Comparison of ENCODE assay signal across 9 mouse cellular contexts in genomic region chr14:56402311-56403071, GRCm38 (mm10). TPM values are rescaled to one million over a fixed set of nuclear protein-coding genes. Genes with fewer than 3 reads are reported as not detected.
DNase-seq lines count a peak whose midpoint lies in the region; ATAC-seq lines count a peak whose summit lies in the region.
"Had no signal": no experiment of that assay in that cellular context is flagged by ENCODE, and none has a peak within 500 bp of the region (broad histone marks: within the 10 kb centered on the region; RNA-seq: fewer than 3 reads in every experiment).

Gene Rnf17 (plus strand): TSS chr14:56402581.

- WGBS in forebrain, embryonic 16.5 days, result 74% methylated on average over 34 of the region's 34 CpGs
- 69% methylated on average over 34 of the region's 34 CpGs for WGBS in forebrain, embryonic 13.5 days

- H3K36me3 ChIP-seq in forebrain, embryonic 16.5 days (ENCODE audit: control insufficient read depth, insufficient read depth), result no peaks in the 10 kb centered on the region
- H3K36me3 ChIP-seq in forebrain, embryonic 13.5 days (ENCODE audit: poor library complexity, severe bottlenecking), result no peaks in the 10 kb centered on the region

- H3K27ac ChIP-seq in forebrain, embryonic 16.5 days (ENCODE audit: low read length), result no peak within 1 kb of the TSS
- H3K27ac ChIP-seq in forebrain, embryonic 13.5 days, result no peak within 1 kb of the TSS

- no peak within 1 kb of the TSS for H3K4me2 ChIP-seq in forebrain, embryonic 16.5 days (ENCODE audit: low read length)
- H3K4me2 ChIP-seq in forebrain, embryonic 13.5 days, result no peak within 1 kb of the TSS

- no peak for ATAC-seq in forebrain, embryonic 16.5 days
- ATAC-seq in forebrain, embryonic 13.5 days, result no peak
- peak; percentile 65 for ATAC-seq in megakaryocyte progenitor cell, adult 5-6 weeks (replicated peaks; ENCODE audit: poor library complexity)
- no peak for ATAC-seq in cerebellum, adult (ENCODE audit: insufficient number of reproducible peaks, low FRiP score, low TSS enrichment)

- H3K27me3 ChIP-seq in forebrain, embryonic 16.5 days (replicated peaks; ENCODE audit: control insufficient read depth, insufficient read depth, low read length), result no peaks in the 10 kb centered on the region
- H3K27me3 ChIP-seq in forebrain, embryonic 13.5 days, result no peaks in the 10 kb centered on the region

- no peaks in the 10 kb centered on the region for H3K9me3 ChIP-seq in forebrain, embryonic 16.5 days (ENCODE audit: control insufficient read depth, low read length)
- H3K9me3 ChIP-seq in forebrain, embryonic 13.5 days (replicated peaks), result no peaks in the 10 kb centered on the region

- 0 out of 2 replicates have a peak within 1 kb of the TSS, but pooled peaks have one; percentile 8 for H3K4me3 ChIP-seq in forebrain, embryonic 16.5 days (replicated peaks; ENCODE audit: low read length)
- H3K4me3 ChIP-seq in forebrain, embryonic 13.5 days, result no peak within 1 kb of the TSS
- H3K4me3 ChIP-seq: myocyte had no signal

- DNase-seq in ES-CJ7 (ENCODE audit: low read depth, low spot score) (peak; percentile 93), MN1 (ENCODE audit: low spot score) (no peak)
- peak; percentile 7 for DNase-seq in heart, postnatal 4 days
- DNase-seq in urinary bladder, postnatal 4 days (ENCODE audit: low spot score in 2 of 2), result no peak

- H3K4me1 ChIP-seq in forebrain, embryonic 16.5 days (replicated peaks; ENCODE audit: control insufficient read depth, insufficient read depth, low read length), result no peaks in the 10 kb centered on the region
- no peaks in the 10 kb centered on the region for H3K4me1 ChIP-seq in forebrain, embryonic 13.5 days

- no peak within 1 kb of the TSS for H3K9ac ChIP-seq in forebrain, embryonic 16.5 days (replicated peaks; ENCODE audit: low read depth, low read length)
- no peak within 1 kb of the TSS for H3K9ac ChIP-seq in forebrain, embryonic 13.5 days

RNA-seq across cellular contexts. Expression of gene Rnf17, which starts in this region (rescaled TPM):
- polyA plus RNA-seq in forebrain, embryonic 16.5 days (2015; fragmentation: Nextera tagmentation; extraction: Ambion mirVana), result 0.66 and 1.0 TPM in 2 replicates
- 0.28 and 0.57 TPM in 2 replicates for polyA plus RNA-seq in forebrain, embryonic 13.5 days (2015; fragmentation: Nextera tagmentation; extraction: Ambion mirVana)
- total RNA-seq in heart, postnatal 4 days (2021), result 1 to 10 TPM; 1.6 TPM
- 4.4 and 6.4 TPM in 2 replicates for total RNA-seq in megakaryocyte progenitor cell, adult 5-6 weeks (2015)
- 3.5 and 7.8 TPM in 2 replicates for total RNA-seq in megakaryocyte progenitor cell, adult 5-6 weeks (2017)
- polyA plus RNA-seq: myocyte had no signal

Comparison
In these comparisons a context has a peak if more than half of its experiments do, and no peak if none do; other contexts are left out.
1. DNase-seq: peak in ES-CJ7 (single experiment) and heart, postnatal 4 days (single experiment); none in urinary bladder, postnatal 4 days (0 of 2) and MN1 (single experiment).